Mouse (Mus musculus) lung, embryonic 14.5 days (tissue): ENCODE data around the gene Cog5. TPM values are rescaled to one million over a fixed set of nuclear protein-coding genes. Genes with fewer than 3 reads are reported as not detected.

Experiments used
- ATAC-seq: fragments of 200-750 bp; cut with Nextera tagmentation; 2 replicates; pipeline ENCODE4 v1.8.0; 2017; ENCODE audit warnings: mild to moderate bottlenecking, moderate TSS enrichment, moderate library complexity; ENCODE audit not compliant: insufficient read depth
- DNase-seq: peaks from one replicate; pipeline ENCODE4 v3.0.0-alpha.2; 2015
- H3K27ac ChIP-seq: fragments of 300-500 bp; sonication (generic); 2 replicates; pipeline ENCODE4 v1.5.1; 2014; ENCODE audit warnings: low read depth, mild to moderate bottlenecking, moderate library complexity
- H3K27me3 ChIP-seq: fragments of 300-500 bp; sonication (generic); 2 replicates; pipeline ENCODE4 v1.6.1; 2014; ENCODE audit warnings: low read length, control low read depth; ENCODE audit not compliant: insufficient read depth
- H3K36me3 ChIP-seq: fragments of 300-500 bp; sonication (generic); 2 replicates; pipeline ENCODE4 v1.6.1; 2014; ENCODE audit warnings: control low read depth; ENCODE audit not compliant: insufficient read depth
- H3K4me1 ChIP-seq: fragments of 300-500 bp; sonication (generic); 2 replicates; pipeline ENCODE4 v1.6.1; 2014; ENCODE audit warnings: antibody characterized with exemption, control low read depth; ENCODE audit not compliant: insufficient read depth
- H3K4me2 ChIP-seq: fragments of 300-500 bp; sonication (generic); 2 replicates; pipeline ENCODE4 v1.6.1; 2014; ENCODE audit warnings: mild to moderate bottlenecking
- H3K4me3 ChIP-seq: fragments of 300-500 bp; sonication (generic); 2 replicates; pipeline ENCODE4 v1.5.1; 2014; ENCODE audit warnings: low read depth, low read length
- H3K9ac ChIP-seq: fragments of 300-500 bp; sonication (generic); 2 replicates; pipeline ENCODE4 v1.6.1; 2014
- H3K9me3 ChIP-seq: fragments of 300-500 bp; sonication (generic); 2 replicates; pipeline ENCODE4 v1.6.1; 2016; ENCODE audit warnings: low read depth, low read length, control low read depth
- CTCF ChIP-seq: IDR thresholded peaks from 2 replicates; pipeline ENCODE4 v1.5.1; 2016; ENCODE audit warnings: antibody characterized with exemption, low read depth
- WGBS: fragments of 180-500 bp; shearing (Covaris S2); extraction: QIAGEN DNeasy Blood & Tissue Kit; methylation state at CpG from one replicate; pipeline ENCODE4 v1.1.7; 2014; 5-methylcytosine and 5-hydroxymethylcytosine counted together
- polyA plus RNA-seq: library from polyadenylated mRNA; unstranded; fragments of >200 nt; fragmentation: Nextera tagmentation; extraction: Ambion mirVana; gene quantifications from 2 replicates; pipeline ENCODE4 v1.2.1, GENCODE M21; 2014

Gene Cog5
- polyA plus RNA-seq, 1 experiment from 2014 or later = 34.0 TPM

DNA sequence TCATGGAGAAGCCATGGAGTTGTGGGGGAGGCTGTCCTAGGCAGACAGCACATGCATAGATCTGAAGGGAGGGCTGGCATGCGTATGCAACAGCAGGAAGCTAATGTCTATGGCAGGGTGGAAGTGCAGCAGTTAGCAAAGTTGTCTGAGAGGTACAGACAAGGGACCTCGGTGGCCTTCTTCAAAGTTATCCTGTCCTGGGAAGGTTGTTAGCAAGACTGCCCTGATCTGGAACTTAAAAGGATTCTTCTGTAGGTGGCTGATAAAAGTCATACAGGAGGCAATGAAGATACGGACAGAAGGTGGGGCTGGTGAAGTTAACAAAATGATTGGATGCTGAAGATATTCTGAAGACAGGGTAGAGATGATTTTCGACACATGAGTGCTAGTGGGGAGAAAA is 311.7 kb downstream of the Cog5 start:
- no peak overlapping the region for H3K9ac ChIP-seq

DNA sequence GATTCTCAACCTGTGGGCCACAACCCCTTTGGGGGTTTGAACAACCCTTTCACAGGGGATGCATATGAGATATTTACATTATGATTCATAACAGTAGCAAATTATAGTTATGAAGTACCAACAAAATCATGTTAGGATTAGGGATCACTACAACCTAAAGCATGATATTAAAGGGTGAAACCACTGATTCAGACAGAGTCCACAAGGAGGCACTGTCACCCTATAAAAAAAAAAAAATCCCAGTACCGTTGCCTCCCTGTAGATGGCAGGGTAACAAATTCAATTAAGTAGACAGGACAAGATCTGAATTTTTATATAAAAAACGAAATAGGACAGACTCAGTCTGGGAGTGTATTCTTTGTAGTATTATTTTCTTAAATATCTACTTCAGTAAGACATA is 312.9 kb downstream of the Cog5 start:
- TF ChIP-seq CTCF = peak; percentile 91
- Histone ChIP-seq H3K36me3 (peaks cover 11% of the 10 kb centered on the region; the same call in 1 of the 2 replicates), H3K4me2 (no peak overlapping the region), H3K27me3 (no peaks in the 10 kb centered on the region), H3K9ac (no peak overlapping the region), H3K4me3 (no peak overlapping the region), H3K4me1 (no peaks in the 10 kb centered on the region), H3K27ac (no peak overlapping the region), H3K9me3 (no peaks in the 10 kb centered on the region)
- DNase-seq = peak; percentile 86
- ATAC-seq = peak; percentile 68; the same call in 1 of the 2 replicates
- WGBS = 6% methylated on average over 2 of the region's 2 CpGs

More for the DNA sequence above, 311.7 kb downstream of the Cog5 start:
- H3K4me3 ChIP-seq = no peak overlapping the region
- no peaks in the 10 kb centered on the region for H3K27me3 ChIP-seq
- no peaks in the 10 kb centered on the region for H3K4me1 ChIP-seq
- WGBS = 79% methylated on average over 4 of the region's 4 CpGs
- no peaks in the 10 kb centered on the region for H3K9me3 ChIP-seq
- H3K36me3 ChIP-seq = peaks cover 11% of the 10 kb centered on the region; the same call in 1 of the 2 replicates
- no peak for TF ChIP-seq CTCF
- no peak overlapping the region for H3K4me2 ChIP-seq
- DNase-seq (no peak), ATAC-seq (no peak)
- H3K27ac ChIP-seq = no peak overlapping the region

DNA sequence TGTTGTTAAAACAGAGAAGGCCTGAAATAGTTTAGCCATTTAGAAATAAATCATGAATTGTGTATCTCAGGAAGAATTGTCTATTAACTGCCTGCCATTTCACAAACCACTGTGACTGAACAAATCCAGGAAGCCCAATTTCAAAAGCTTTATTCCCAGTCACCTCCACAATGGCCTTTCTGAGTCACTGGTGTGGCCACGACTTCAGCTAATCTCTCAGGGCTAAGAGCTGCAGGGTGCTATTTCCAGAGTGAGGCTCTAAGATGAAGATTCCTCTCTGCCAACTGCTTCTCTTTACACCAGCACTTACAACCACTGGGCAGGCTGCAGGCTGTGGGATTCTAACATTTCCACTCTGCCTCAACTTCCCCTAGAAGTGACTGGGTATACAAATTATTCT is 314.4 kb downstream of the Cog5 start:
- no peak for ATAC-seq
- DNase-seq = no peak
- peaks cover 8% of the 10 kb centered on the region; the same call in 1 of the 2 replicates for H3K36me3 ChIP-seq
- no peaks in the 10 kb centered on the region for H3K9me3 ChIP-seq
- H3K4me3 ChIP-seq = no peak overlapping the region
- 18% methylated on average over 1 of the region's 1 CpGs for WGBS
- no peaks in the 10 kb centered on the region for H3K4me1 ChIP-seq
- H3K27ac ChIP-seq = no peak overlapping the region
- H3K4me2 ChIP-seq = no peak overlapping the region
- no peaks in the 10 kb centered on the region for H3K27me3 ChIP-seq
- H3K9ac ChIP-seq = no peak overlapping the region
- no peak for TF ChIP-seq CTCF

DNA sequence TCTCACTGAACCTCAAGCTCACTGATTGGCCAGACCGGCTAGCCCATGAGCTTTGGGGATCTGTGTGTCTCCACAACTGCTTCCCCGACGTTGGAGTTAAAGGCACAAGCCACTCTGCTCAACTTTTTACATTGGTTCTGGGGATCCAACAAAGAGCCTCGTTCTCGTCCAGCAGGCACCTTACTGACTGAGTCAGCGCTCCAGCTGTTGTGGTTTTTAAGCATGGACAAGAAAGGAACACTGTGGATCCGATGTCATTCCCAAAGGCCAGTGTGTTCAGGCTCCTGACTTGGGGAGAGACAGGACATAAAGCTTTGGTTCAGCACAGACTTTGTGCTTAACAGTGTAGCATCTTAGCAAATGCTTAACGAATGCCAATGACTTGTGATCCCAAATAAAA is 316.9 kb downstream of the Cog5 start:
- ATAC-seq = no peak
- 83% methylated on average over 8 of the region's 8 CpGs for whole genome bisulfite sequencing
- TF ChIP-seq CTCF = no peak

DNA sequence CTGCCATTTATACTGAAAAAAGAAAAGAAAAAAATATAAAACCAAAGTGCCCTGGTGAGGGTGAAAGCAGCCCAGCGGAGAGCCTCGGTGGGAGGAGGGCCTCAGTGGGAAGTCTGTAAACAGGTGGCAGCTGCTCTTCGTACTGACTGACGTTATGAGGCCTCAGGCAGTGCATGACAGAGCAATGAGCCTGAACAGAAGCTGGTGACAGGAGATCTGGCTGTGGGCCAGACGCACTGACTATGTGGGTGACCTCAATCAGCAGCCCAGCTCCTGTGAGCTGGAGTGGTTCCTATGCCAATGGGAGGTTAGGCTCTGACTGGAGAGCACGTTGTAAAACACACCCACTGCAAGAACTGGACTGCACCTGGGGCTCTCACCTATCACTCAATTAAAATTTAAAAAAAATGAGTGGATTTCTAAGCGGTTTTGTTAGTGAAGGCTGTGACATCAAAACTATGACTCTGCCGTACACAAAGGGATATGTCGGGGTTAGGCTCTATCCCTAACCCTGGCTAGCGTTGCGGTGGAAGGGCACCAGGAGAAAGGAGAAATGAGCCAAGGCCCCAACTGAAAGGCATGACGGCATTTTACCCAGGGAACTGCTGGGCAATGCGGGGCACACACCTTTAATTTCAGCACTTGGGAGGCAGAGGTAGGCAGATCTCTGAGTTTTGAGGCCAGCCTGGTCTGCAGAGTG is 319.0 kb downstream of the Cog5 start:
- Histone ChIP-seq H3K9me3 (no peaks in the 10 kb centered on the region), H3K4me2 (no peak overlapping the region), H3K4me3 (no peak overlapping the region), H3K36me3 (no peaks in the 10 kb centered on the region), H3K27ac (no peak overlapping the region), H3K27me3 (no peaks in the 10 kb centered on the region), H3K4me1 (no peaks in the 10 kb centered on the region), H3K9ac (no peak overlapping the region)
- peak; percentile 84; the same call in 1 of the 2 replicates for ATAC-seq
- 56% methylated on average over 13 of the region's 13 CpGs for WGBS
- peak; percentile 70 for DNase-seq
- TF ChIP-seq CTCF = no peak

More for the DNA sequence above, 316.9 kb downstream of the Cog5 start:
- no peak for DNase-seq
- no peaks in the 10 kb centered on the region for H3K27me3 ChIP-seq
- 0 out of 2 replicates have a peak, but pooled peaks cover under 1% of the 10 kb centered on the region for H3K36me3 ChIP-seq
- no peak overlapping the region for H3K27ac ChIP-seq
- H3K4me1 ChIP-seq = no peaks in the 10 kb centered on the region
- no peak overlapping the region for H3K9ac ChIP-seq
- H3K4me2 ChIP-seq = no peak overlapping the region
- no peaks in the 10 kb centered on the region for H3K9me3 ChIP-seq
- H3K4me3 ChIP-seq = no peak overlapping the region

DNA sequence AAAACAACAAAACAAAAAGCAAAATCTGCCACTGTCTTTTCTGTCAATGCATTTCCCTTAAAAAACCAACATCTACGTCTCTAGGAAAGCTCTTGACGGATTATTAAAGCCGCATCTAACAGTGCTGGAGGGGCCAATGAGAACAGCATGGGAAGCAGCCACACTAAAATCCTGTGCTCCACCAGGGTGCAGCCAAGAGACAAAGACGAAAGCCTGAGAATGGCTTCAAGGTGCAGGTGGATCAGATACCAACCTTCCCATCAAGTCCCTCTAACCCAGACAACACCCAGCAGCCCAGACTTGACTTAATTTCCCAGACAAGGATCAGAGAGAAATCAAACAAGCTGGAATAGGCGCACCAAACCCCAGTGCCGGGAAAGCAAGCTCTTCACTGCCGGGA is 321.9 kb downstream of the Cog5 start:
- peak; percentile 55 for TF ChIP-seq CTCF
- no peaks in the 10 kb centered on the region for H3K9me3 ChIP-seq
- no peaks in the 10 kb centered on the region for H3K4me1 ChIP-seq
- ATAC-seq = no peak
- no peaks in the 10 kb centered on the region for H3K27me3 ChIP-seq
- H3K4me3 ChIP-seq = no peak overlapping the region
- no peaks in the 10 kb centered on the region for H3K36me3 ChIP-seq
- WGBS = 41% methylated on average over 7 of the region's 7 CpGs
- H3K27ac ChIP-seq = no peak overlapping the region
- peak; percentile 45 for DNase-seq
- H3K9ac ChIP-seq = no peak overlapping the region
- H3K4me2 ChIP-seq = no peak overlapping the region

DNA sequence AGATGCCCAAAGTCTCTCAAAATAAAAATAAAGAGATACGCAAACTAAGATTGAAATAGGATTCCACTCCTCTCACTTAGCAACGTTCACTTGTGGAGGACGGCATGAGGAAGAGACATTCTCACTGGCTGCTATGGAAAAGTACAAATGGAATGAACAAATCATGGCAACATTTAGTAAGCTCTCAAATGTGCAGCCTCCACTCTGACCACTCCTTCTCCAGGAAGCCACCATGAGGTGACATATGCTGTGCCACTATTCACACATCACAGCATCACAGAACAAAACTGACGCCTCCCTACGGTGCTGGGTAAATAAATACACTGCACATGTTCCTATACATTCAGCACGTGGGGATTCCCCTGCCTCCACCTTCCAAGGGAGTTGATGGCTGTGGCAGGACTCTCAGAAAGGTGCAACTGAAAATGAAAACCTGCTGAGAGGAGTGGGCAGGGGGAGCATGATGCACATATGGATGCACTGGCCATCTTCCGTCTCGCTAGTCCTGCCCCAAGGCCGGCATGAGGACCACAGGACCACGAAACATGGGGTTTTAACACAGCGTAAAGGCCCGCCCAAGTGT is 323.0 kb downstream of the Cog5 start:
- Histone ChIP-seq H3K36me3 (no peaks in the 10 kb centered on the region), H3K27me3 (no peaks in the 10 kb centered on the region), H3K9ac (no peak overlapping the region), H3K9me3 (no peaks in the 10 kb centered on the region), H3K4me3 (no peak overlapping the region), H3K4me1 (no peaks in the 10 kb centered on the region), H3K27ac (no peak overlapping the region), H3K4me2 (no peak overlapping the region)
- no peak for TF ChIP-seq CTCF
- 64% methylated on average over 12 of the region's 12 CpGs for WGBS
- no peak for DNase-seq
- no peak for ATAC-seq
